Mouse (Mus musculus): ENCODE data around the gene Kcnc4. TPM values are rescaled to one million over a fixed set of nuclear protein-coding genes. Genes with fewer than 3 reads are reported as not detected.

Gene Kcnc4
- polyA plus RNA-seq, 1 experiment: 1.1 TPM

GRCm38 (mm10) chr3:107411669-107412068, 47.7 kb downstream of the Kcnc4 start:
- no peak for TF ChIP-seq CTCF (IDR thresholded peaks at IDR 0.05; ENCODE audit: insufficient read depth, low read length)
- no peak for TF ChIP-seq POLR2A (IDR thresholded peaks at IDR 0.05; ENCODE audit: borderline replicate concordance, extremely low read depth, low read depth, low read length)
- DNase-seq: no peak
- WGBS: 35% methylated on average over 4 of the region's 4 CpGs
- no peaks in the 10 kb centered on the region for H3K4me1 ChIP-seq (ENCODE audit: control insufficient read depth, insufficient read depth, low read length)
- no peak overlapping the region for H3K4me3 ChIP-seq (replicated peaks; ENCODE audit: extremely low read depth, low read depth, low read length)

- Histone ChIP-seq H3K4me3 (replicated peaks; ENCODE audit: extremely low read depth, low read depth, low read length) (no peak overlapping the region), H3K4me1 (ENCODE audit: control insufficient read depth, insufficient read depth, low read length) (no peaks in the 10 kb centered on the region)
- no peak for TF ChIP-seq POLR2A (IDR thresholded peaks at IDR 0.05; ENCODE audit: borderline replicate concordance, extremely low read depth, low read depth, low read length)
- 90% methylated on average over 7 of the region's 7 CpGs for whole genome bisulfite sequencing
- DNase-seq: no peak
Observed at GRCm38 (mm10) chr3:107401401-107401800, 58.0 kb downstream of the Kcnc4 start.

GRCm38 (mm10) chr3:107399991-107400640, 59.2 kb downstream of the Kcnc4 start:
- Histone ChIP-seq H3K4me3 (replicated peaks; ENCODE audit: extremely low read depth, low read depth, low read length) (no peak overlapping the region), H3K4me1 (ENCODE audit: control insufficient read depth, insufficient read depth, low read length) (no peaks in the 10 kb centered on the region)
- 54% methylated on average over 5 of the region's 5 CpGs for WGBS
- DNase-seq: no peak
- TF ChIP-seq POLR2A (IDR thresholded peaks at IDR 0.05; ENCODE audit: borderline replicate concordance, extremely low read depth, low read depth, low read length) (no peak), CTCF (IDR thresholded peaks at IDR 0.05; ENCODE audit: insufficient read depth, low read length) (no peak)

- no peak for TF ChIP-seq CTCF (IDR thresholded peaks at IDR 0.05; ENCODE audit: insufficient read depth, low read length)
- no peak for TF ChIP-seq POLR2A (IDR thresholded peaks at IDR 0.05; ENCODE audit: borderline replicate concordance, extremely low read depth, low read depth, low read length)
- no peak for DNase-seq
- no peaks in the 10 kb centered on the region for H3K4me1 ChIP-seq (ENCODE audit: control insufficient read depth, insufficient read depth, low read length)
- 47% methylated on average over 4 of the region's 4 CpGs for WGBS
- H3K4me3 ChIP-seq (replicated peaks; ENCODE audit: extremely low read depth, low read depth, low read length): no peak overlapping the region
Observed at GRCm38 (mm10) chr3:107391198-107391597, 68.2 kb downstream of the Kcnc4 start.

Other genes starting within 250 kb of the Kcnc4 start
- gene Cym, start 237.8 kb downstream of the Kcnc4 start, polyA plus RNA-seq (2012; rRNA removed): 0.25 and 0.27 TPM in 2 replicates
- not detected in 2 replicates for gene A630076J17Rik, start 228.9 kb downstream of the Kcnc4 start, polyA plus RNA-seq (2012; rRNA removed)
- gene Prok1, start 219.8 kb downstream of the Kcnc4 start, polyA plus RNA-seq (2012; rRNA removed): 0.19 TPM in 1 of 2 replicates, not detected in the other
- 85.9 and 111 TPM in 2 replicates for gene Lamtor5, start 180.7 kb downstream of the Kcnc4 start, polyA plus RNA-seq (2012; rRNA removed)
- gene Slc16a4, start 168.3 kb downstream of the Kcnc4 start, polyA plus RNA-seq (2012; rRNA removed): 0.19 and 0.44 TPM in 2 replicates
- gene Rbm15, start 125.9 kb downstream of the Kcnc4 start, polyA plus RNA-seq (2012; rRNA removed): 5.4 and 6.0 TPM in 2 replicates
- 0.72 and 1.5 TPM in 2 replicates for gene Slc6a17, start 58.5 kb upstream of the Kcnc4 start, polyA plus RNA-seq (2012; rRNA removed)
- not detected in 2 replicates for gene Ubl4b, start 95.5 kb upstream of the Kcnc4 start, polyA plus RNA-seq (2012; rRNA removed)
- not detected in 2 replicates for gene Alx3, start 135.5 kb upstream of the Kcnc4 start, polyA plus RNA-seq (2012; rRNA removed)
- gene Gm10961, start 171.8 kb upstream of the Kcnc4 start, polyA plus RNA-seq (2012; rRNA removed): not detected in 2 replicates
- gene Strip1, start 172.1 kb upstream of the Kcnc4 start, polyA plus RNA-seq (2012; rRNA removed): 35.3 and 43.6 TPM in 2 replicates
- gene Ahcyl1, start 237.0 kb upstream of the Kcnc4 start, polyA plus RNA-seq (2012; rRNA removed): 33.7 and 53.1 TPM in 2 replicates

Data from lung, adult 2 months (tissue).